Mouse (Mus musculus) heart, postnatal 25 days (tissue): ENCODE measurements at regions not wholly inside any gene's neighbourhood (a gene's known extent, or its start where the extent isn't known, plus 50 kb on each side); places are given as distances from the start of the nearest gene placed in this dataset.

Experiments used
- DNase-seq: peaks from one replicate; pipeline ENCODE4 v3.0.0; 2022; ENCODE audit warnings: low spot score
- intact Hi-C: fragments of 180-260 bp; cut with DNase I; formaldehyde crosslinking; loops from one replicate; pipeline ENCODE4 v1.15.1; 2025

- no peak for DNase-seq
Measured at GRCm38 (mm10) chr17:83955978-83956377, 108.2 kb upstream of the Haao start.

GRCm38 (mm10) chr17:83955058-83955697, 107.4 kb upstream of the Haao start:
- intact Hi-C loops, result loop anchor here (2.0 kb wide), 1 partner anchor 42 kb away; no protein-coding TSS in a partner anchor
- DNase-seq, result no peak

More at GRCm38 (mm10) chr17:83955978-83956377, 108.2 kb upstream of the Haao start:
- intact Hi-C loops, result loop anchor here (2.0 kb wide), 1 partner anchor 43 kb away; no protein-coding TSS in a partner anchor

GRCm38 (mm10) chr17:83954291-83955057, 106.7 kb upstream of the Haao start:
- peak; percentile 79 for DNase-seq
- intact Hi-C loops, result loop anchor here (2.0 kb wide), 1 partner anchor 42 kb away; no protein-coding TSS in a partner anchor

- intact Hi-C loops, result loop anchor here (2.0 kb wide), 1 partner anchor 41 kb away; no protein-coding TSS in a partner anchor
- DNase-seq, result no peak
Measured at GRCm38 (mm10) chr17:83953656-83954055, 105.9 kb upstream of the Haao start.

GRCm38 (mm10) chr17:83946718-83947117, 99.0 kb upstream of the Haao start:
- no peak for DNase-seq
- intact Hi-C loops, result no loop called here

GRCm38 (mm10) chr17:83939344-83939743, 91.6 kb upstream of the Haao start:
- intact Hi-C loops, result no loop called here
- no peak for DNase-seq

- intact Hi-C loops, result no loop called here
- peak; percentile 50 for DNase-seq
Measured at GRCm38 (mm10) chr17:83938671-83939244, 91.0 kb upstream of the Haao start.

GRCm38 (mm10) chr17:83937576-83937975, 89.8 kb upstream of the Haao start:
- intact Hi-C loops, result no loop called here
- peak; percentile 61 for DNase-seq

- intact Hi-C loops, result no loop called here
Measured at GRCm38 (mm10) chr17:83936677-83937076, 88.9 kb upstream of the Haao start.

GRCm38 (mm10) chr17:83935969-83936368, 88.2 kb upstream of the Haao start:
- intact Hi-C loops, result no loop called here
- no peak for DNase-seq

More at GRCm38 (mm10) chr17:83936677-83937076, 88.9 kb upstream of the Haao start:
- no peak for DNase-seq

- no peak for DNase-seq
- intact Hi-C loops, result no loop called here
Measured at GRCm38 (mm10) chr17:83935232-83935631, 87.5 kb upstream of the Haao start.

- intact Hi-C loops, result no loop called here
- no peak for DNase-seq
Measured at GRCm38 (mm10) chr17:83933743-83934142, 86.0 kb upstream of the Haao start.

- intact Hi-C loops, result no loop called here
- DNase-seq, result no peak
Measured at GRCm38 (mm10) chr17:83930401-83930800, 82.6 kb upstream of the Haao start.

GRCm38 (mm10) chr17:83927749-83928387, 80.1 kb upstream of the Haao start:
- DNase-seq, result no peak
- intact Hi-C loops, result no loop called here

GRCm38 (mm10) chr17:83924259-83924922, 76.6 kb upstream of the Haao start:
- intact Hi-C loops, result no loop called here
- no peak for DNase-seq

GRCm38 (mm10) chr17:83920894-83921293, 73.1 kb upstream of the Haao start:
- DNase-seq, result no peak
- intact Hi-C loops, result no loop called here

GRCm38 (mm10) chr17:83920225-83920624, 72.5 kb upstream of the Haao start:
- no peak for DNase-seq
- intact Hi-C loops, result no loop called here

- intact Hi-C loops, result no loop called here
- DNase-seq, result no peak
Measured at GRCm38 (mm10) chr17:83918413-83919139, 70.8 kb upstream of the Haao start.

- intact Hi-C loops, result no loop called here
- no peak for DNase-seq
Measured at GRCm38 (mm10) chr17:83917781-83918180, 70.0 kb upstream of the Haao start.
